Mouse (Mus musculus) midbrain, embryonic 10.5 days (tissue): ENCODE results near the gene Cers1. TPM values are rescaled to one million over a fixed set of nuclear protein-coding genes. Genes with fewer than 3 reads are reported as not detected.

Experiments used
- DNase-seq: peaks from one replicate; pipeline ENCODE4 v3.0.0-alpha.2; 2017; ENCODE audit warnings: low spot score
- H3K27ac ChIP-seq: fragments of 300-500 bp; sonication (generic); replicated peaks from 2 replicates; pipeline ENCODE4 v1.5.1; 2016; ENCODE audit warnings: mild to moderate bottlenecking
- H3K27me3 ChIP-seq: fragments of 300-500 bp; sonication (generic); 2 replicates; pipeline ENCODE4 v1.6.1; 2016; ENCODE audit warnings: low read depth, mild to moderate bottlenecking; ENCODE audit not compliant: poor library complexity, severe bottlenecking
- H3K36me3 ChIP-seq: fragments of 300-500 bp; sonication (generic); 2 replicates; pipeline ENCODE4 v1.6.1; 2016; ENCODE audit warnings: mild to moderate bottlenecking, moderate library complexity
- H3K4me1 ChIP-seq: fragments of 300-500 bp; sonication (generic); 2 replicates; pipeline ENCODE4 v1.6.1; 2016
- H3K4me3 ChIP-seq: fragments of 300-500 bp; sonication (generic); 2 replicates; pipeline ENCODE4 v1.5.1; 2016; ENCODE audit warnings: mild to moderate bottlenecking, moderate library complexity
- H3K9me3 ChIP-seq: fragments of 300-500 bp; sonication (generic); replicated peaks from 2 replicates; pipeline ENCODE4 v1.6.1; 2016; ENCODE audit warnings: mild to moderate bottlenecking
- WGBS: fragments of 180-500 bp; shearing (Covaris S2); methylation state at CpG from one replicate; pipeline ENCODE4 v1.1.7; 2016; 5-methylcytosine and 5-hydroxymethylcytosine counted together
- polyA plus RNA-seq: library from polyadenylated mRNA; unstranded; fragments of >200 nt; fragmentation: Nextera tagmentation; extraction: Ambion mirVana; gene quantifications from 2 replicates; pipeline ENCODE4 v1.2.1, GENCODE M21; 2016

Cers1 gene
- polyA plus RNA-seq, 1 experiment from 2014 or later, result 4.6 TPM

DNA sequence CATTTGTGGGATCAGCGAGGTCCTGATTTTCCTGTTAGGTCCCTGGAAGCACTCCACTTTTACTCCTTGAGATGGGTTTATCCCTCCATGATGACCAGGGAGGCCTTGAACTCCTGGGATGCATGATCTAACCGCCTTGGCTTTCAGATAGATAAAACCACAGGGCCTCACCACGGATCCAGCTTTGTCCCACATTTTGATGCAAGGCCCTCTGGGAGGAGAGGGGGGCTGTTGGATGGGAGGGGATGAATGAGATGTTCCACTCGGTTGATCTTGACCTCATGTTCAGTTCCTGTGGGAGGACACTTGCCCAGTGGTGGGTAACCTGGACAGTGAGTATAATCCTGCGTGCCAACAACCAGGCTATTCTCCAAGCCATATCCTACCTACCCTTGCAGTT, 31.2 kb upstream of the Cers1 start:
- H3K4me3 ChIP-seq, result peak overlapping the region; percentile 89
- WGBS, result 81% methylated on average over 5 of the region's 5 CpGs
- no peak for DNase-seq
- H3K27me3 ChIP-seq, result no peaks in the 10 kb centered on the region
- H3K36me3 ChIP-seq, result peaks cover 51% of the 10 kb centered on the region
- H3K27ac ChIP-seq, result no peak overlapping the region; the same call in 1 of the 2 replicates
- H3K4me1 ChIP-seq, result peaks cover 43% of the 10 kb centered on the region
- H3K9me3 ChIP-seq, result peaks cover 14% of the 10 kb centered on the region

DNA sequence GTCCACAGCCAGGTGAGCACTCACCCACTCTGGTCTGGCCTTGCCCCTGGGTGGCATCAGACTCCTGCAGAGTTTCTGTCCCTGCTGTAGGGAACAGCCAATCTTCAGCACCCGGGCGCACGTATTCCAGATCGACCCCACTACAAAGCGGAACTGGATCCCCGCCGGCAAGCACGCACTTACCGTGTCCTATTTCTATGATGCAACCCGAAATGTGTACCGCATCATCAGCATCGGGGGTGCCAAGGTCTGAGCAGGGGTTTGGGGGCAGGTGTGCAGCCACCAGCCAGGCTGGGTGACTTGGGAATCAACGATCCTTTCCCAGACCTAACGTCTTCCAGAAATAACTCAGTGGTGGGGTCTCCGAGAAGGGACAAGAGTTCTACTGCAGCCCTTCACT, 30.3 kb upstream of the Cers1 start:
- DNase-seq, result no peak
- Histone ChIP-seq H3K4me3 (peak overlapping the region; percentile 89; the same call in 1 of the 2 replicates), H3K36me3 (peaks cover 60% of the 10 kb centered on the region), H3K27me3 (no peaks in the 10 kb centered on the region), H3K9me3 (peaks cover 14% of the 10 kb centered on the region), H3K4me1 (peaks cover 43% of the 10 kb centered on the region), H3K27ac (no peak overlapping the region)
- WGBS, result 95% methylated on average over 15 of the region's 15 CpGs

DNA sequence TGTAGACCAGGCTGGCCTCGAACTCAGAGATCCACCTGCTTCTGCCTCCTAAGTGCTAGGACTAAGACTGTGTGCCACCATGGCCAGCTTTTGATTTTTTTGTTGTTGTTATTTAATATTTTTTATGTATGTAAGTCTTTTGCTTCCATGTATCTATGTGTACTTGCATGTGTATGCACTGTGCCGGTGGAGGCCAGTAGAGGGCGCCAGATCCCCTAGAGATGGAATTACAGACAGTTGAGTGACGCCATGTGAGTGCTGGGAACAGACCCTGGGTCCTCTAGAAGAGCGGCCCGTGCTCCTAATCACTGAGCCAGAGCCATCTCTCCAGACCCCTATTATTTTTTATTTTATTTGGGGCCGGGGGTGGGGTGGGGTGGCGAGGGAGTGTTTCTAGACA, 28.8 kb upstream of the Cers1 start:
- WGBS, result 90% methylated on average over 8 of the region's 8 CpGs
- H3K4me3 ChIP-seq, result no peak overlapping the region
- H3K4me1 ChIP-seq, result peaks cover 29% of the 10 kb centered on the region
- H3K36me3 ChIP-seq, result peaks cover 75% of the 10 kb centered on the region
- no peak overlapping the region for H3K27ac ChIP-seq
- DNase-seq, result no peak
- peaks cover 14% of the 10 kb centered on the region for H3K9me3 ChIP-seq
- no peaks in the 10 kb centered on the region for H3K27me3 ChIP-seq

DNA sequence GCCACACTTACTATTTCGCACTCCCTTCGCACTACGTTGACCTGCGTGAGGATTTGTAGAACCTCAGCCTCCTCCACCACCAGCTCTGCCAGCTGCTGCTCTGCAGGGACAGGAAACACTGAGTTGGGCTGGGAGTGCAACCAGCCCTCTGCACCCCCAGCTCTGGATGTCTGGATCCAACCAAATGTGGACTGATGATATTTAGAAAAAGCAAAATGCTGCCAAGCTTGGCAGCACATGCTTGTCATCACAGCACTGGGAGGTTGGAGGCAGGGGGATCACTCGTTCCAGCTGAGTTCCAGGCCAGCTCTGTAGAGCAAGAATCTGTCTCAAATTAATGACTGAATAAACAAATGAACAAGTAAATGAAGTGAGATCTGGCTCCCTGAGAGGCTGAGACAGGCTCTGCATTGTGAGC, 21.6 kb upstream of the Cers1 start:
- Histone ChIP-seq H3K27me3 (no peaks in the 10 kb centered on the region), H3K36me3 (peaks cover 98% of the 10 kb centered on the region), H3K4me3 (no peak overlapping the region), H3K4me1 (no peaks in the 10 kb centered on the region), H3K9me3 (no peaks in the 10 kb centered on the region), H3K27ac (no peak overlapping the region)
- WGBS, result 95% methylated on average over 5 of the region's 5 CpGs
- DNase-seq, result no peak

DNA sequence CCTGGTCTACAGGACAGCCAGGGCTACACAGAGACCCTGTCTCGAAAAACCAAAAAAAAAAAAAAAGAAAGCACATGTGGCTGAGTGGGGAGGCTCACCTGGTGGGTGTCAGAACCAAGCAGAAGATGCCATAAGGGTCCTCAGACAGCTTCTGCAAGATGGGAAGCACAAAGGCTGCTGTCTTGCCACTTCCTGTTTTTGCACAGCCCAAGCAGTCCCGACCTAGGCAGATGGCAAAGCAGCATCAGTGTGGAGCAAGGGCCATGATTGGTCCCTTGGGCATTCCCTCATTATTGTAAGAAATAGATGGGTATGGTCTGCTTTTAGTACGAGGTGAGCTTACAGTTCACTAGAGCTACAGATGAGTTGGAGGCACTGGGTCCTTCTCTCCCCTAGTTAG, 14.7 kb upstream of the Cers1 start:
- Histone ChIP-seq H3K9me3 (no peaks in the 10 kb centered on the region), H3K27ac (no peak overlapping the region), H3K4me1 (peaks cover 29% of the 10 kb centered on the region), H3K27me3 (no peaks in the 10 kb centered on the region), H3K4me3 (peak overlapping the region; percentile 91; the same call in 1 of the 2 replicates), H3K36me3 (peaks cover 68% of the 10 kb centered on the region)
- DNase-seq, result no peak
- 79% methylated on average over 3 of the region's 3 CpGs for WGBS

DNA sequence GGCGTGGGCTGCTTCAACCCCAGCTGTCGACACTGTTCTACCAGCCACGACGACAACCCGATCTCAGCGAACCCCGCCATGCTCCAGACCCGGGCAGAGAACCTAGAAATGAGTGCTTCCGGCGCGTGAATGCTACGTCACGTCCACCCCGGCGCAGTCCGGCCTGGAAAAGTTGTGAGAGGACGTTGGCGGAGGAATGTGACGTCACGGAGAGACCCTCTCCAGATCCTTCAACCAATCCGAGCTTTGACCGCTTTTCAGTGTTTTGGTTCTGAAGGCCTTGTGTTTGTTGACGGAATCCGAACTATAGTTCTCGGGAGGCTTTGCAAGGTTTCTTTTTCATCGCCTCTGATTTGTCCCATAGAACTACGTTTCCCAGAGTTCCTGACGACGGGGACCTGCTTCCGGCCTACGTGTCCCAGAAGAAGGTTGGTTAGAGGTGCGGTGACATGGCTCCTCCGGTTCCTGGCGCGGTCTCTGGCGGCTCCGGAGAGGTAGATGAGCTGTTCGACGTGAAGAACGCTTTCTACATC, 13.2 kb upstream of the Cers1 start, which contains the start of the genes Ddx49 and Cope:
TSS of gene Ddx49 (minus strand) at position 132 of the 533 bp plus-strand sequence.
TSS of gene Cope (plus strand) at position 161 of the 533 bp plus-strand sequence.
- peaks cover 68% of the 10 kb centered on the region for H3K36me3 ChIP-seq
- peak; percentile 96 for DNase-seq
- no peaks in the 10 kb centered on the region for H3K9me3 ChIP-seq
- H3K4me3 ChIP-seq, result peak within 1 kb of the TSS; percentile 91
- H3K27ac ChIP-seq, result peak within 1 kb of the TSS; percentile 83
- peaks cover 29% of the 10 kb centered on the region for H3K4me1 ChIP-seq
- no peaks in the 10 kb centered on the region for H3K27me3 ChIP-seq
- WGBS, result under 1% methylated on average over 40 of the region's 40 CpGs

DNA sequence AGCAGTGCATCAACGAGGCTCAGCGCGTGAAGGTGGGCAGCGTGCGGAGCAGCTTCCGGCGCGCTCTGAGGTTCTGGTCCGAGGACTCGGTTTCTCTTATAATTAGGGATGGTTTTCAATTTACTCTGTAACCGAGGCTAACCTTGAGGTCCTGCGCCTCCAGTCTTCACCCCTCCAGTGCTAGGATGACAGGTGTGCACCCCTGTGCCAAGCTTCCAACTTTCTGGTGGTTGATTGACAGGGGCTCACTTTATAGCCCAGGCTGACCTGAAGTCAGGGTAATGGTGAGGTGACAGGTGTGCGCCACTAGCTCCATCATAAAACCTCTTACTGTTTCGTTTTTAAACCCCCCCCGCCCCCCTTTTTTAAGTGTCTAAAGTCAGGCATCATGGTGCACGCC, 12.7 kb upstream of the Cers1 start:
- no peak for DNase-seq
- Histone ChIP-seq H3K4me1 (peaks cover 29% of the 10 kb centered on the region), H3K36me3 (peaks cover 68% of the 10 kb centered on the region), H3K4me3 (peak overlapping the region; percentile 91), H3K9me3 (no peaks in the 10 kb centered on the region), H3K27me3 (no peaks in the 10 kb centered on the region), H3K27ac (peak overlapping the region; percentile 83)
- 5% methylated on average over 16 of the region's 16 CpGs for WGBS

DNA sequence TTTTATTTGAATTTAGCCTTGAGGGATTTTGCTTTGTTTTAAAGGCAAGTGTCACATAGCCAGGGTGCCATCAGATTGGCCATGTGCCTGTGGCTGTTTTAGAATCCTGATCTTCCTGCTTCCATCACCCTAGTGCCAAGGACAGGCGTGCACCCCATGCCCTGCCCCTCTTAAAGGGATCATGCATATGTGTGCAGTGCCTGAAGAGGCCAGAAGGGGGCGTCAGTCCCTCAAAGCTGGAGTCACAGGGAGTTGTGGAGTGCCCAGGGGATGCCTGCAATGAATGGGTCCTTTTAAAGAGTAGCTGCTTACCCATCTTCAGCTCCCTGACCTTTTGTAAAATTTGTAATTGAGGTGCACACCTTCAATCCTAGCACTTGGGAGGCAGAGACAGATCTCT, 6.3 kb upstream of the Cers1 start:
- Histone ChIP-seq H3K36me3 (peaks cover 93% of the 10 kb centered on the region), H3K27me3 (no peaks in the 10 kb centered on the region), H3K4me1 (0 out of 2 replicates have a peak, but pooled peaks cover 1% of the 10 kb centered on the region), H3K4me3 (no peak overlapping the region), H3K27ac (no peak overlapping the region), H3K9me3 (no peaks in the 10 kb centered on the region)
- peak; percentile 42 for DNase-seq
- WGBS, result 31% methylated on average over 2 of the region's 2 CpGs

DNA sequence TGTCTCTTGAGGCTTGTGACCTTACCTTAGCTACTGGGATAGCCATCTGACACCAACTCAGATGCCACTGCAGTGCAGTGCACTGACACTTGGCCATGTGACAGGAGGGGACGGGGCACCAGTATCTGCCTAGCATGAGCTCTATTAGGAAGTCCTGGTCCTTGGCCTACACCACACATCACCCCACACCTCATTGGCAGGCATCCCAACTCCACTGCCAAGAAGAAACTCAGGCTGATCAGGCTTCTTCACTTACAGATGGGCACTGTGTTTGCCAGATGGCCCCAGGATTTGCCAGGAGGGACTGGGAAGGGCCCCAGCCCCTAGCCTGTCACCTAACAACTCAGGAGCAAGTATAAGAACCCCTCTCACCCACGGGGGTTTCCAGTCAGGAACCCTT, 2.2 kb upstream of the Cers1 start:
- peaks cover 18% of the 10 kb centered on the region; the same call in 1 of the 2 replicates for H3K27me3 ChIP-seq
- peaks cover 52% of the 10 kb centered on the region for H3K36me3 ChIP-seq
- no peak overlapping the region for H3K4me3 ChIP-seq
- no peak for DNase-seq
- H3K27ac ChIP-seq, result no peak overlapping the region
- peaks cover 38% of the 10 kb centered on the region for H3K4me1 ChIP-seq
- no peaks in the 10 kb centered on the region for H3K9me3 ChIP-seq
- WGBS, result 88% methylated on average over 2 of the region's 2 CpGs

DNA sequence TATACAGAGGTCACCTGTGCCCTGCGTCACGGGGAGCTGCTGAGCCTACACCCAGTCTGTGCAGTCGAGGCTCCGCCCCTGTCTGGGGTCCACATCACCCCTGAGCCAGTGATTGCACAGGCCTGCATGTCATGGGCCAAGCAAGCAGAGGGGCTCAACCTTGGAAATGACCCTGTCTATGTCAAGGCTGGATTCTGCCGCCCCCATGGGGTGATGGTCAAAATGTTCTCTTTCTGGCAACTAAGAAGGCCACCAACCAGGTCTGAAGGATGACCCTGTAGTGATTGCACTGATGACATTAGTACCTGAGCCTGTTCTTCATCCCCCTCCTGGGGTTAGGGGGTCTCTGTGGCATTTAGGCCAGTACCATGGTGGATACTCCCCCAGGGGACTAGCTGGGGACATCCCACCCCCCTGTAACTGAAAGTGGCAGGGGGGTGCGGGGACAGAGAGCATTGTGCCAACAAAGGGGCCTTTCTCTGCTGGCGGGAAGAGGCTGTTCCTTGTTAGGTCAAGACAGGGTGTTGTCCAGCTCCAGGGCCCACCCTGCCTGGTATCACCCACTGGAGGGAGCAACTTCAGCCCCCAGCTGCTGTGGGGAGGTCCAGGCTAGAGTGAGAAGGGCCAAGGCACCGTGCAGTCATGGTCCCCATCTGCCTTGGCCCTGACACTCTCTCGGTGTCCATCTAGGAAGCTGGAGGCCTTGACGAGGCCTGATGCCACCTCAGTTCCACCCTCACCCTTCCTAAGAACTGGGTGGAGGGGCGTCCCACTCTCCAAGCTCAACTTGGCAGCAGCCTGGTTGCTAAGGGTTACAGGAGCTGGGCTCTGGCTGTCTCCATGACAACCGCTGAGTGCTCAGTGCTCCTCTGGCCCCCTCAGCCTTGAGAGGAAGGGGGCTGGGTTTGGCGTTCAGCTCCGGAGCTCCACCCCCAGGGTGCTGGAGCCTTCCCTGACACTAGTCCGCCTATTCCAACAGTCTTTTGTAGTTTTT, 1.2 kb downstream of the Cers1 start:
- WGBS, result 10% methylated on average over 15 of the region's 15 CpGs
- H3K4me3 ChIP-seq, result peak overlapping the region; percentile 69
- peak; percentile 86 for DNase-seq
- no peaks in the 10 kb centered on the region for H3K9me3 ChIP-seq
- peaks cover 23% of the 10 kb centered on the region for H3K36me3 ChIP-seq
- H3K27me3 ChIP-seq, result peaks cover 19% of the 10 kb centered on the region; the same call in 1 of the 2 replicates
- peaks cover 38% of the 10 kb centered on the region for H3K4me1 ChIP-seq
- peak overlapping the region; percentile 85 for H3K27ac ChIP-seq

DNA sequence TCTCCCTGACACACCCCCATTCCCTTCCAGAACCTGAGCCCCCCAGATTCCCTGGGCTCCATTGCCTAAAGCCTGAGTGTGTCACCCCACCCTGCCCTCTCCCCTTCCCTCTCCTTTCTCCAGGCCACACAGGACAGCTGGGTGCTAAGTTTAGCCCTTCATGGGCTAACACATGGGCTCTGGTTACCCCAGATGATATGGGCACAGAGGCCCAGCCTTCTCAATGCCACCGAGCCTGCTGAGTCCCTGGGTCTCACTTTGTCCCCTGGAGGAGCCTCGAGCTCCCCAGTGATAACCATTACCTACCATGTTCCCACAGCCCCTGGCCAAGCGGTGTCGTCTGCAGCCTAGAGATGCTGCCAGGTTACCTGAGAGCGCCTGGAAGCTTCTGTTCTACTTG, 2.3 kb downstream of the Cers1 start:
- Histone ChIP-seq H3K27me3 (peaks cover 19% of the 10 kb centered on the region; the same call in 1 of the 2 replicates), H3K27ac (peak overlapping the region; percentile 85), H3K9me3 (no peaks in the 10 kb centered on the region), H3K4me1 (peaks cover 38% of the 10 kb centered on the region), H3K4me3 (peak overlapping the region; percentile 69), H3K36me3 (peaks cover 14% of the 10 kb centered on the region)
- 87% methylated on average over 5 of the region's 5 CpGs for WGBS
- DNase-seq, result no peak

DNA sequence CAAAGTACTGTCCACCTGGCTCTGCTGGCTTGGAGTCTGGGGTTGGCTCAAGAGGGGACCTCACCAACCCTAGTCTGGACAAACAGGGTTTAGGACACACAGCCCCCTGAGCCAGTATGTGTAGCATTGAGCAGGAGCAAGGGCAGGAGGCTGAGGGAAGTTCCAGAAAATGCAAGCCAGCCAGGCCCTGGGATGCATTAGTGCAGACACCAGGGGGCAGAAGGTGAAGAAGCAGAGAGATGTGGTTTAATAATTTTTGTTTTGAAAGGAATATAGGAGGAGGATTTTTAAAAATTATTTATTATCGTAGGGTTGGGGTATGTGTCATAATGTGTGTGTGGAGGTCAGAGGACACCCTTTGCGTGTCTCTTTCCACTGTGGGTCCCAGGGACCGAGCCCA, 8.1 kb downstream of the Cers1 start:
- H3K9me3 ChIP-seq, result no peaks in the 10 kb centered on the region
- no peak overlapping the region for H3K4me3 ChIP-seq
- peaks cover 32% of the 10 kb centered on the region for H3K36me3 ChIP-seq
- no peak for DNase-seq
- peaks cover 6% of the 10 kb centered on the region for H3K27me3 ChIP-seq
- peaks cover 2% of the 10 kb centered on the region; the same call in 1 of the 2 replicates for H3K4me1 ChIP-seq
- no peak overlapping the region for H3K27ac ChIP-seq
- 85% methylated on average over 3 of the region's 3 CpGs for WGBS

DNA sequence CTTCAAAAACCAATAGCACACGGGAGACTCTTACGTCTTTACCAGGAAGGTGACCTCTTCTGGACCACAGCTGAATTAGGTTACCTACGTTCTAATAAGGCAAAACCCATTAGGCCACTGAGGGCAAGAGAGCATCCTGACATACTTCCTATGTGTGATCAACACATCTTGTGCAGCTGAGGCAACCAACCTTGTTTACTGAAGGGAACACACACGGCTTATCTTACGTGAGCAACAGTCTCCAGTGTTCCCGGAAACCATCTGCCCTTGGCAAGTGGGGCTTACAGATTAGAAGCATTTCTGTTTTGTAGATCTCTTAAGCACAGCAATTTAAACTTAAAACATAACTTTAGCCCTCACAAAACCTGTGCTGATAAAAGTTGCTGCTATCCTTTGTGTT, 11.9 kb downstream of the Cers1 start:
- no peak for DNase-seq
- 90% methylated on average over 6 of the region's 6 CpGs for WGBS
- H3K27me3 ChIP-seq, result peaks cover 36% of the 10 kb centered on the region
- peaks cover 40% of the 10 kb centered on the region for H3K4me1 ChIP-seq
- H3K4me3 ChIP-seq, result no peak overlapping the region
- peaks cover 46% of the 10 kb centered on the region for H3K36me3 ChIP-seq
- H3K27ac ChIP-seq, result no peak overlapping the region
- H3K9me3 ChIP-seq, result no peaks in the 10 kb centered on the region
